Mouse (Mus musculus): ENCODE results near the gene Nexmif. TPM values are rescaled to one million over a fixed set of nuclear protein-coding genes. Genes with fewer than 3 reads are reported as not detected.

Gene Nexmif
- 0.01 TPM in 1 of 2 replicates, not detected in the other for polyA plus RNA-seq (2012)

DNA sequence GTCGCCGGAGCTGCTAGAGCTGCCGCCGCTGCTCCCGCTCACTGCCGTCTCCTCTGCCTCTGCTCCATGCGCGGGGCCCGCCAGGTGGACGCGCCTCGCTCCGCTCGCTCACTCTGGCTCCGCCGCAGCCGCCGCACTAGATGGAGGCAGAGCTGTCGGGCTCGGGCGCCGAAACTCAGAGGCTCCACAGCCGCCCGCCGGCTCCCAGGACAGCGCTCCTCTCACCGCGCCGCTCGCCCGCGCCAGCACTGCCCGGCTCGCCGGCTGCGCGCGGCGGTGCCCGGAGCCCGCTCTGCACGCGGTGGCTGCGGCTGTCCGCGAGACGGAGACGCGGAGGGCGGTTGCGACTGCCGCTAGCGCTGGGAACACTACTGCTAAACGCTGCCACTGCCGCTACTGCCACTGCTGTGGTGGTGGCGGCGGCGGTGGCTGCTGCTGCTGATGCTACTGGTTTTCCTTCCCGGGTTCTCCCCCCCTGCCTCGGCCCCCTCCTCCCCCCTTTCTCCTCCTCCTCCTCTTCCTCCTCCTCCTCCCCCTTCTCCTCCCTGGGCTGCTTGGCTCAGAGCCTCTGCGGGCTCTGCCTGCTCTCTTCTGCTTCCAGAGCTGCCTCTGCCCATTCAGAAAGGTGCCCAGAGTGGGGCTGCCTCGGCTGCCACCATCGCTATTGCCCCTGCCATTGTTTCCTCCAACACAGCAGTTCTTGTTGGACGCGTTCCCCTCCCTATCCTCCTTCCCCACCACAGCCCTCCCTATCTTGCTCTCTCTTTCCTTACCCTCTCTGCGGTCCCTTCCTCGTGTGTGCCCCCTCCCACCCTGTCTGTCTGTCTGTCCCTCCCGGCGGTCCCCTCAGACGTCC lies at the start of gene Nexmif:
TSS of gene Nexmif (minus strand) at position 450 of the 856 bp plus-strand sequence.

Other genes with a start within 250 kb of the Nexmif start
- 3.0 and 4.6 TPM in 2 replicates for gene Rlim, start 219.9 kb downstream of the Nexmif start, polyA plus RNA-seq (2012)
- gene Abcb7, start 212.7 kb upstream of the Nexmif start, polyA plus RNA-seq (2012) = 24.6 and 26.4 TPM in 2 replicates